Comparison of ENCODE assay signal across 8 mouse cellular contexts in the genomic region with DNA sequence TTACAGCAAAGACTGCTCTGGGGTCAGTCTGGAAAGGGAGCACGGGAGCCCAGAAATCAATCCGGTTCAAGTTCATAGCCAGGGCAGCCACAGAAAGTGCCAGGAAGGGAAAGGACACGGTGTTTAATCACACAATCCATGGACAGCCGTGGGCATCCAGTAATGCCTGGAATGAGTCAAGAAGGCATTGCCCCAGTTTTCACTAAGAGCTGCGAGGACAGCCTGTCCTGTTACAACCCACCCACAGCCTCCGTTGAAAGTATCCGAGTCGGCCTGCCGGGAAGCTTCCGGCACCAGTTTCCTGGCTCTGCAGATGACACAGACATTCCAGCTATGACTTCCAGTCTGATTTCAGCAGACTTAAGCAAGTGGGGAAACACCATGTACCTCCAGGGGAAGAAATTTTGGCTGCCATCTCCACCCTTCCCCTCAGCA. TPM values are rescaled to one million over a fixed set of nuclear protein-coding genes. Genes with fewer than 3 reads are reported as not detected.
DNase-seq lines count a peak whose midpoint lies in the region; ATAC-seq and TF ChIP-seq lines count a peak whose summit lies in the region.

No protein-coding gene starts in this region.

- no peak for TF ChIP-seq CTCF in G1E (IDR thresholded peaks at IDR 0.05; ENCODE audit: low read depth, low read length)

- H3K9me3 ChIP-seq in G1E (replicated peaks): no peaks in the 10 kb centered on the region
- no peaks in the 10 kb centered on the region for H3K9me3 ChIP-seq in forebrain, embryonic 15.5 days
- H3K9me3 ChIP-seq in hindbrain, embryonic 10.5 days: no peaks in the 10 kb centered on the region
- no peaks in the 10 kb centered on the region for H3K9me3 ChIP-seq in liver, embryonic 11.5 days (ENCODE audit: control insufficient read depth, low read length)

- H3K4me3 ChIP-seq in G1E (ENCODE audit: low read depth, low read length): peak overlapping the region; percentile 82
- peak overlapping the region; percentile 50; the same call in 1 of the 2 replicates for H3K4me3 ChIP-seq in forebrain, embryonic 15.5 days
- H3K4me3 ChIP-seq in hindbrain, embryonic 10.5 days: peak overlapping the region; percentile 58
- peak overlapping the region; percentile 74 for H3K4me3 ChIP-seq in liver, embryonic 11.5 days (ENCODE audit: low read depth, low read length)

- no peak overlapping the region for H3K9ac ChIP-seq in forebrain, embryonic 15.5 days (replicated peaks)
- H3K9ac ChIP-seq in liver, embryonic 11.5 days (ENCODE audit: low read depth, low read length): peak overlapping the region; percentile 95

- H3K4me1 ChIP-seq in G1E (ENCODE audit: insufficient read depth, low read depth, low read length): peaks cover 78% of the 10 kb centered on the region
- peaks cover 21% of the 10 kb centered on the region for H3K4me1 ChIP-seq in forebrain, embryonic 15.5 days
- H3K4me1 ChIP-seq in hindbrain, embryonic 10.5 days (replicated peaks): peaks cover 24% of the 10 kb centered on the region
- H3K4me1 ChIP-seq in liver, embryonic 11.5 days (replicated peaks; ENCODE audit: control insufficient read depth, insufficient read depth, low read length): peaks cover 26% of the 10 kb centered on the region

- peak; percentile 31 for ATAC-seq in CD4-positive, CD25-positive, alpha-beta regulatory T cell, adult 4 months
- no peak for ATAC-seq in G1E (ENCODE audit: extremely low read depth, insufficient number of reproducible peaks, low FRiP score, poor library complexity, severe bottlenecking)
- ATAC-seq in forebrain, embryonic 15.5 days (replicated peaks): no peak
- ATAC-seq in liver, embryonic 11.5 days (replicated peaks; ENCODE audit: low FRiP score): no peak

- no peak for DNase-seq in G1E (ENCODE audit: low spot score)
- DNase-seq in hindbrain, embryonic 10.5 days (ENCODE audit: low spot score): no peak
- no peak for DNase-seq in liver, embryonic 11.5 days (ENCODE audit: low spot score)
- peak; percentile 81 for DNase-seq in skeletal muscle tissue, adult 2 months (ENCODE audit: low read depth, low spot score)
- no peak for DNase-seq in retina, postnatal 1 day
- no peak for DNase-seq in layer of hippocampus, adult 11-12 months (ENCODE audit: low spot score)

- 0 out of 2 replicates have a peak, but pooled peaks cover 2% of the 10 kb centered on the region for H3K27me3 ChIP-seq in G1E (ENCODE audit: insufficient read depth, low read length)
- peaks cover 37% of the 10 kb centered on the region for H3K27me3 ChIP-seq in forebrain, embryonic 15.5 days
- peaks cover 89% of the 10 kb centered on the region for H3K27me3 ChIP-seq in hindbrain, embryonic 10.5 days (ENCODE audit: insufficient read depth, poor library complexity, severe bottlenecking)
- H3K27me3 ChIP-seq in liver, embryonic 11.5 days (replicated peaks; ENCODE audit: control insufficient read depth, insufficient read depth, low read length): peaks cover 24% of the 10 kb centered on the region

- H3K4me2 ChIP-seq in forebrain, embryonic 15.5 days (replicated peaks): peak overlapping the region; percentile 98; the same call in 1 of the 2 replicates
- peak overlapping the region; percentile 93 for H3K4me2 ChIP-seq in liver, embryonic 11.5 days

- no peak overlapping the region for H3K27ac ChIP-seq in forebrain, embryonic 15.5 days (replicated peaks)
- no peak overlapping the region for H3K27ac ChIP-seq in hindbrain, embryonic 10.5 days
- peak overlapping the region; percentile 92 for H3K27ac ChIP-seq in liver, embryonic 11.5 days (ENCODE audit: low read depth, low read length)

- WGBS in forebrain, embryonic 15.5 days: 55% methylated on average over 10 of the region's 10 CpGs
- WGBS in hindbrain, embryonic 10.5 days: 45% methylated on average over 10 of the region's 10 CpGs
- WGBS in liver, embryonic 11.5 days: 48% methylated on average over 10 of the region's 10 CpGs

- H3K36me3 ChIP-seq in G1E (replicated peaks): peaks cover 7% of the 10 kb centered on the region
- no peaks in the 10 kb centered on the region for H3K36me3 ChIP-seq in forebrain, embryonic 15.5 days
- H3K36me3 ChIP-seq in hindbrain, embryonic 10.5 days: no peaks in the 10 kb centered on the region
- H3K36me3 ChIP-seq in liver, embryonic 11.5 days (ENCODE audit: control insufficient read depth, insufficient read depth, low read length): no peaks in the 10 kb centered on the region

RNA-seq across cellular contexts. Expression of a gene that starts 1.1 kb away (rescaled TPM):
- polyA plus RNA-seq in CD4-positive, CD25-positive, alpha-beta regulatory T cell, adult 4 months (2017; shearing (Covaris generic)): not detected
- total RNA-seq in G1E (2014; fragmentation: Nextera tagmentation) (541 and 661 TPM in 2 replicates), G1E (2017) (2,059 and 2,753 TPM in 2 replicates)
- polyA plus RNA-seq in G1E (2012): 6,726 and 9,419 TPM in 2 replicates
- polyA plus RNA-seq in forebrain, embryonic 15.5 days (2015; fragmentation: Nextera tagmentation; extraction: Ambion mirVana): 35.4 and 38.4 TPM in 2 replicates
- polyA plus RNA-seq in hindbrain, embryonic 10.5 days (2016; fragmentation: Nextera tagmentation; extraction: Ambion mirVana): 48.0 and 63.2 TPM in 2 replicates
- polyA plus RNA-seq in liver, embryonic 11.5 days (2014; fragmentation: Nextera tagmentation; extraction: Ambion mirVana): 785 and 795 TPM in 2 replicates

RNA-seq across cellular contexts. Expression of a gene that starts 7.5 kb away (rescaled TPM):
- 1 to 10 TPM; 3.5 to 4.2 TPM for polyA plus RNA-seq in CD4-positive, CD25-positive, alpha-beta regulatory T cell, adult 4 months (2017; shearing (Covaris generic))
- total RNA-seq in G1E (2014; fragmentation: Nextera tagmentation): 1,659 and 2,059 TPM in 2 replicates
- 5,034 and 5,354 TPM in 2 replicates for total RNA-seq in G1E (2017)
- polyA plus RNA-seq in G1E (2012): 1,198 and 3,016 TPM in 2 replicates
- polyA plus RNA-seq in forebrain, embryonic 15.5 days (2015; fragmentation: Nextera tagmentation; extraction: Ambion mirVana): 85.2 and 100 TPM in 2 replicates
- 159 and 234 TPM in 2 replicates for polyA plus RNA-seq in hindbrain, embryonic 10.5 days (2016; fragmentation: Nextera tagmentation; extraction: Ambion mirVana)
- 2,440 and 2,461 TPM in 2 replicates for polyA plus RNA-seq in liver, embryonic 11.5 days (2014; fragmentation: Nextera tagmentation; extraction: Ambion mirVana)

RNA-seq across cellular contexts. Expression of a gene that starts 18.9 kb away (rescaled TPM):
- polyA plus RNA-seq in CD4-positive, CD25-positive, alpha-beta regulatory T cell, adult 4 months (2017; shearing (Covaris generic)): not detected
- total RNA-seq in G1E (2014; fragmentation: Nextera tagmentation) (not detected in 2 replicates), G1E (2017) (not detected in 2 replicates)
- polyA plus RNA-seq in G1E (2012): not detected in 2 replicates
- 249 and 258 TPM in 2 replicates for polyA plus RNA-seq in forebrain, embryonic 15.5 days (2015; fragmentation: Nextera tagmentation; extraction: Ambion mirVana)
- polyA plus RNA-seq in hindbrain, embryonic 10.5 days (2016; fragmentation: Nextera tagmentation; extraction: Ambion mirVana): 8.4 and 13.2 TPM in 2 replicates
- 0.64 and 0.95 TPM in 2 replicates for polyA plus RNA-seq in liver, embryonic 11.5 days (2014; fragmentation: Nextera tagmentation; extraction: Ambion mirVana)

RNA-seq across cellular contexts. Expression of a gene that starts 34.3 kb away (rescaled TPM):
- polyA plus RNA-seq in CD4-positive, CD25-positive, alpha-beta regulatory T cell, adult 4 months (2017; shearing (Covaris generic)): not detected
- total RNA-seq in G1E (2014; fragmentation: Nextera tagmentation): not detected in 2 replicates
- not detected in 2 replicates for total RNA-seq in G1E (2017)
- polyA plus RNA-seq in G1E (2012): not detected in 2 replicates
- polyA plus RNA-seq in forebrain, embryonic 15.5 days (2015; fragmentation: Nextera tagmentation; extraction: Ambion mirVana): not detected in 2 replicates
- not detected in 2 replicates for polyA plus RNA-seq in hindbrain, embryonic 10.5 days (2016; fragmentation: Nextera tagmentation; extraction: Ambion mirVana)
- polyA plus RNA-seq in liver, embryonic 11.5 days (2014; fragmentation: Nextera tagmentation; extraction: Ambion mirVana): not detected in 2 replicates

RNA-seq across cellular contexts. Expression of a gene that starts 43.0 kb away (rescaled TPM):
- polyA plus RNA-seq in CD4-positive, CD25-positive, alpha-beta regulatory T cell, adult 4 months (2017; shearing (Covaris generic)): 10 to 100 TPM; 26.4 to 51.6 TPM
- 37.7 and 39.9 TPM in 2 replicates for total RNA-seq in G1E (2014; fragmentation: Nextera tagmentation)
- 40.8 and 42.5 TPM in 2 replicates for total RNA-seq in G1E (2017)
- polyA plus RNA-seq in G1E (2012): 5.6 and 6.0 TPM in 2 replicates
- polyA plus RNA-seq in forebrain, embryonic 15.5 days (2015; fragmentation: Nextera tagmentation; extraction: Ambion mirVana): 63.0 and 66.3 TPM in 2 replicates
- polyA plus RNA-seq in hindbrain, embryonic 10.5 days (2016; fragmentation: Nextera tagmentation; extraction: Ambion mirVana): 114 and 134 TPM in 2 replicates
- polyA plus RNA-seq in liver, embryonic 11.5 days (2014; fragmentation: Nextera tagmentation; extraction: Ambion mirVana): 106 and 124 TPM in 2 replicates

Comparison
In these comparisons a context has a peak if more than half of its experiments do, and no peak if none do; other contexts are left out.
1. RNA of a gene that starts 1.1 kb away (polyA plus RNA-seq): 6,726 to 9,419 TPM in G1E, 785 to 795 TPM in liver, embryonic 11.5 days, 48.0 to 63.2 TPM in hindbrain, embryonic 10.5 days and 35.4 to 38.4 TPM in forebrain, embryonic 15.5 days; not detected in CD4-positive, CD25-positive, alpha-beta regulatory T cell, adult 4 months; every median in the first group is over 10 times any median in the second.
2. RNA of a gene that starts 7.5 kb away (polyA plus RNA-seq): 1,198 to 3,016 TPM in G1E, 2,440 to 2,461 TPM in liver, embryonic 11.5 days, 159 to 234 TPM in hindbrain, embryonic 10.5 days and 85.2 to 100 TPM in forebrain, embryonic 15.5 days; 3.5 to 4.2 TPM in CD4-positive, CD25-positive, alpha-beta regulatory T cell, adult 4 months; every median in the first group is over 10 times any median in the second.
3. RNA of a gene that starts 18.9 kb away (polyA plus RNA-seq): 249 to 258 TPM in forebrain, embryonic 15.5 days; 8.4 to 13.2 TPM in hindbrain, embryonic 10.5 days, 0.64 to 0.95 TPM in liver, embryonic 11.5 days, not detected in CD4-positive, CD25-positive, alpha-beta regulatory T cell, adult 4 months and not detected in G1E; every median in the first group is over 10 times any median in the second.
4. Peak in every context shown above with its lines, with median percentiles within 50 percentile points of each other: H3K4me3 ChIP-seq.